Mouse (Mus musculus): ENCODE measurements around the gene Trub1. TPM values are rescaled to one million over a fixed set of nuclear protein-coding genes. Genes with fewer than 3 reads are reported as not detected.

Trub1 gene
- polyA plus RNA-seq, 1 experiment from 2014 or later: 13.6 TPM

- ATAC-seq (ENCODE audit: low FRiP score) (no peak), DNase-seq (ENCODE audit: low spot score) (no peak)
- Histone ChIP-seq H3K9ac (no peak overlapping the region), H3K9me3 (ENCODE audit: control insufficient read depth, low read length) (no peaks in the 10 kb centered on the region), H3K36me3 (replicated peaks; ENCODE audit: control insufficient read depth, insufficient read depth) (no peaks in the 10 kb centered on the region), H3K27me3 (ENCODE audit: control insufficient read depth, insufficient read depth, low read length) (no peaks in the 10 kb centered on the region), H3K27ac (no peak overlapping the region), H3K4me3 (replicated peaks; ENCODE audit: low read length) (no peak overlapping the region), H3K4me2 (replicated peaks) (no peak overlapping the region), H3K4me1 (replicated peaks; ENCODE audit: control insufficient read depth, insufficient read depth, low read length) (no peaks in the 10 kb centered on the region)
Measured at GRCm38 (mm10) chr19:57521721-57522120, 69.0 kb downstream of the Trub1 start.

GRCm38 (mm10) chr19:57523363-57523762 lies 70.7 kb downstream of the Trub1 start:
- no peaks in the 10 kb centered on the region for H3K36me3 ChIP-seq (replicated peaks; ENCODE audit: control insufficient read depth, insufficient read depth)
- 58% methylated on average over 17 of the region's 17 CpGs for WGBS
- H3K4me1 ChIP-seq (replicated peaks; ENCODE audit: control insufficient read depth, insufficient read depth, low read length): 0 out of 2 replicates have a peak, but pooled peaks cover 7% of the 10 kb centered on the region
- no peak overlapping the region for H3K4me2 ChIP-seq (replicated peaks)
- ATAC-seq (ENCODE audit: low FRiP score): no peak
- no peaks in the 10 kb centered on the region for H3K27me3 ChIP-seq (ENCODE audit: control insufficient read depth, insufficient read depth, low read length)
- H3K4me3 ChIP-seq (replicated peaks; ENCODE audit: low read length): no peak overlapping the region
- no peak overlapping the region for H3K9ac ChIP-seq
- H3K27ac ChIP-seq: no peak overlapping the region
- H3K9me3 ChIP-seq (ENCODE audit: control insufficient read depth, low read length): no peaks in the 10 kb centered on the region
- no peak for DNase-seq (ENCODE audit: low spot score)

- Histone ChIP-seq H3K27me3 (ENCODE audit: control insufficient read depth, insufficient read depth, low read length) (no peaks in the 10 kb centered on the region), H3K4me2 (replicated peaks) (no peak overlapping the region), H3K9ac (no peak overlapping the region), H3K4me3 (replicated peaks; ENCODE audit: low read length) (no peak overlapping the region), H3K27ac (no peak overlapping the region), H3K9me3 (ENCODE audit: control insufficient read depth, low read length) (no peaks in the 10 kb centered on the region), H3K36me3 (replicated peaks; ENCODE audit: control insufficient read depth, insufficient read depth) (no peaks in the 10 kb centered on the region), H3K4me1 (replicated peaks; ENCODE audit: control insufficient read depth, insufficient read depth, low read length) (0 out of 2 replicates have a peak, but pooled peaks cover 7% of the 10 kb centered on the region)
- 82% methylated on average over 2 of the region's 2 CpGs for WGBS
- DNase-seq (ENCODE audit: low spot score) (no peak), ATAC-seq (ENCODE audit: low FRiP score) (no peak)
Measured at GRCm38 (mm10) chr19:57525693-57526092, 73.0 kb downstream of the Trub1 start.

- no peak overlapping the region for H3K4me3 ChIP-seq (replicated peaks; ENCODE audit: low read length)
- no peak for ATAC-seq (ENCODE audit: low FRiP score)
- 85% methylated on average over 4 of the region's 4 CpGs for WGBS
Measured at GRCm38 (mm10) chr19:57530212-57530611, 77.5 kb downstream of the Trub1 start.

GRCm38 (mm10) chr19:57534262-57534661 lies 81.5 kb downstream of the Trub1 start:
- H3K9me3 ChIP-seq (ENCODE audit: control insufficient read depth, low read length): no peaks in the 10 kb centered on the region
- 79% methylated on average over 7 of the region's 7 CpGs for WGBS
- peaks cover 8% of the 10 kb centered on the region; the same call in 1 of the 2 replicates for H3K4me1 ChIP-seq (replicated peaks; ENCODE audit: control insufficient read depth, insufficient read depth, low read length)
- no peak overlapping the region for H3K4me3 ChIP-seq (replicated peaks; ENCODE audit: low read length)
- H3K27ac ChIP-seq: no peak overlapping the region
- DNase-seq (ENCODE audit: low spot score) (no peak), ATAC-seq (ENCODE audit: low FRiP score) (no peak)
- H3K36me3 ChIP-seq (replicated peaks; ENCODE audit: control insufficient read depth, insufficient read depth): no peaks in the 10 kb centered on the region
- H3K4me2 ChIP-seq (replicated peaks): no peak overlapping the region
- H3K27me3 ChIP-seq (ENCODE audit: control insufficient read depth, insufficient read depth, low read length): no peaks in the 10 kb centered on the region
- H3K9ac ChIP-seq: no peak overlapping the region

More at GRCm38 (mm10) chr19:57530212-57530611, 77.5 kb downstream of the Trub1 start:
- Histone ChIP-seq H3K4me2 (replicated peaks) (no peak overlapping the region), H3K36me3 (replicated peaks; ENCODE audit: control insufficient read depth, insufficient read depth) (no peaks in the 10 kb centered on the region), H3K4me1 (replicated peaks; ENCODE audit: control insufficient read depth, insufficient read depth, low read length) (0 out of 2 replicates have a peak, but pooled peaks cover 7% of the 10 kb centered on the region), H3K27ac (no peak overlapping the region), H3K9ac (no peak overlapping the region), H3K27me3 (ENCODE audit: control insufficient read depth, insufficient read depth, low read length) (no peaks in the 10 kb centered on the region), H3K9me3 (ENCODE audit: control insufficient read depth, low read length) (no peaks in the 10 kb centered on the region)
- DNase-seq (ENCODE audit: low spot score): no peak

GRCm38 (mm10) chr19:57536512-57536911 lies 83.8 kb downstream of the Trub1 start:
- DNase-seq (ENCODE audit: low spot score) (no peak), ATAC-seq (ENCODE audit: low FRiP score) (no peak)
- Histone ChIP-seq H3K4me2 (replicated peaks) (no peak overlapping the region), H3K27ac (peak overlapping the region; percentile 20; the same call in 1 of the 2 replicates), H3K27me3 (ENCODE audit: control insufficient read depth, insufficient read depth, low read length) (no peaks in the 10 kb centered on the region), H3K4me3 (replicated peaks; ENCODE audit: low read length) (no peak overlapping the region), H3K9ac (no peak overlapping the region), H3K36me3 (replicated peaks; ENCODE audit: control insufficient read depth, insufficient read depth) (no peaks in the 10 kb centered on the region), H3K4me1 (replicated peaks; ENCODE audit: control insufficient read depth, insufficient read depth, low read length) (peaks cover 8% of the 10 kb centered on the region; the same call in 1 of the 2 replicates), H3K9me3 (ENCODE audit: control insufficient read depth, low read length) (no peaks in the 10 kb centered on the region)
- WGBS: 37% methylated on average over 5 of the region's 5 CpGs

- 0 out of 2 replicates have a peak overlapping the region, but pooled peaks have one; percentile 20 for H3K27ac ChIP-seq
- H3K4me1 ChIP-seq (replicated peaks; ENCODE audit: control insufficient read depth, insufficient read depth, low read length): peaks cover 8% of the 10 kb centered on the region; the same call in 1 of the 2 replicates
- H3K4me3 ChIP-seq (replicated peaks; ENCODE audit: low read length): no peak overlapping the region
- no peak overlapping the region for H3K9ac ChIP-seq
- ATAC-seq (ENCODE audit: low FRiP score): no peak
- DNase-seq (ENCODE audit: low spot score): no peak
- H3K36me3 ChIP-seq (replicated peaks; ENCODE audit: control insufficient read depth, insufficient read depth): no peaks in the 10 kb centered on the region
- WGBS: 54% methylated on average over 7 of the region's 7 CpGs
- H3K4me2 ChIP-seq (replicated peaks): no peak overlapping the region
- H3K27me3 ChIP-seq (ENCODE audit: control insufficient read depth, insufficient read depth, low read length): no peaks in the 10 kb centered on the region
- no peaks in the 10 kb centered on the region for H3K9me3 ChIP-seq (ENCODE audit: control insufficient read depth, low read length)
Measured at GRCm38 (mm10) chr19:57537510-57538182, 84.9 kb downstream of the Trub1 start.

- Histone ChIP-seq H3K9me3 (ENCODE audit: control insufficient read depth, low read length) (no peaks in the 10 kb centered on the region), H3K27me3 (ENCODE audit: control insufficient read depth, insufficient read depth, low read length) (no peaks in the 10 kb centered on the region), H3K9ac (no peak overlapping the region), H3K4me2 (replicated peaks) (no peak overlapping the region), H3K36me3 (replicated peaks; ENCODE audit: control insufficient read depth, insufficient read depth) (no peaks in the 10 kb centered on the region), H3K4me3 (replicated peaks; ENCODE audit: low read length) (no peak overlapping the region), H3K4me1 (replicated peaks; ENCODE audit: control insufficient read depth, insufficient read depth, low read length) (peaks cover 8% of the 10 kb centered on the region; the same call in 1 of the 2 replicates), H3K27ac (no peak overlapping the region)
- WGBS: 89% methylated on average over 11 of the region's 11 CpGs
- DNase-seq (ENCODE audit: low spot score): no peak
- no peak for ATAC-seq (ENCODE audit: low FRiP score)
Measured at GRCm38 (mm10) chr19:57540118-57540517, 87.4 kb downstream of the Trub1 start.
